Mouse (Mus musculus): ENCODE measurements around the gene Olfr1160. TPM values are rescaled to one million over a fixed set of nuclear protein-coding genes. Genes with fewer than 3 reads are reported as not detected.
"Not testable (repeated sequence)": the region's sequence is repeated elsewhere in the genome, so short reads cannot be mapped to it uniquely, and the experiment has no call there.

Gene Olfr1160
- not detected for total RNA-seq (2021)
- long read RNA-seq, experiment 1 = 0 reads
- long read RNA-seq, experiment 2 = 0 reads

DNA sequence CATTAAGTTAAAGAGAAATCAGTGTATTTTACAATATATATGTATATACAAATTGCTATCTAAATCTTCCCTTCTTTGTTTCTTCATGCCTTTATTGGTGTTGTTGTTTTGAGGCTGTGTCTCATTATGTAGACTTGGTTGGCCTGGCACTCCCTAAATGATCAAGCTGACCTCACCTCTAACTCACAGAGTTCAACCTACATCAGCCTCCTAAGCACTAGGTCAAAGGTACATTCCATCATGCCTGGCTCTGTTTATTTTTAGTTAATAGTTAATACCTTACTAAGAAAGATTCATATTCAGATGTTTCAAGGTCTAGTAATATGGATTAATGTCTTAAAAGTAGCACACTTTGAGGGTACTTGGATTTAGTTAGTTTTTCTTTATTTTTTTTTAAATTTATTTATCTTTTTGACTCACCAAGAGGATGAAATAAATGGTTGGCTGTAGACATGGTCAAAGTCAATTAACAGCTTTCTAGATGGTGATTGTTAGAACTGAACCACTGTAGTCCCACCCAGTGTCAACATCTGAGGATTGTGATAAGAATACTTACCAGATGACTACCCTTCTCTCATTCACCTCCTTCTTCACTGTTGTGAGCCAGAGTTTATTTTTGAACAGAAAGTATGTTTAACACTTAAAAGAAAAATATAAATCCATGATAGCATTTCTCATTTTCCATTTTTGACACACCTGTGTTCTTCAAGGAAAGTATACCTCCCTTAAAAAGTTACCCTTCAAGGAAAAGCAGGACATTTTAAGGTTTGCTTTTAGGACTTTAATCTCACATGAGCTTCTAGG, at the start of gene Olfr1160:
Gene Olfr1160 (minus strand): TSS at position 754 of the 804 bp plus-strand sequence.
- intact Hi-C loops (cut with DNase I) = no loop called here
- no peak for DNase-seq (ENCODE audit: low spot score in 2 of 2)

DNA sequence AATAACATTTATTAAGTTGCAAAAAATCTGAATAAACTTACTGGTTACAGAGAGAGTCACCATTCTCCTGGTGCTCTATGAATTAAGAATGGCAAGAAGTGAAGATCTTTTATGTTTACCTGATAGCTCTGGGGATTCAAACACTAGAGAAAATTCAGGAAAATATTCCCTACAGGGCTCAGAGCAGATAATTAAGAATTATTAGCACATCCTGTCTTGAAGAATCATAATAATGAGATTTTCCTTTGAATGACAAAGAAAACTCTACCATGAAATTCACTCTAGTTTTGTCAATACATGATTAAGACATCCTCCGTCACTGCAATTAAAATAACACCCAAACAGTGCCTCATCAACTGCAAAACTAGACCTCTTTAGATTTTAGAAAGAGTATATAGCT, 43.0 kb upstream of the Olfr1160 start, which contains the start of gene Olfr1162:
Gene Olfr1162 (minus strand): TSS at position 101 of the 400 bp plus-strand sequence.
- DNase-seq (ENCODE audit: low spot score in 2 of 2) = no peak
- intact Hi-C loops (cut with DNase I) = no loop called here

DNA sequence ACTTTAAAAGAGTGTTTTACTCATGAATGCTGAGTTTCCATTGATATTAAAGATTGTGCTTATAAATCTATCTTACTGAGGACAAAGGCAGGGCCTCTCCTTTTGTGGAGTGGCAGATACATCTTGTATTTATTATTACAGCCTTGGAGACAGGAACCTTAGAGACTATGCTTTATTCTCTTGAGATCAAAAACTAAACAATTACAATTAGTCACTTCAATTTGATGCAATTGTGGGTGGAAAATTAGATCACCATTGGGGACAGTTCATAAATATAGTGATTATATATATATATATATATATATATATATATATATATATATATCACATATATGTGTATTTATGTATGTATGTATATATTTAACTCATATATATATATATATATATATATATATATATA, 29.5 kb upstream of the Olfr1160 start, which contains the start of gene Olfr73:
Gene Olfr73 (minus strand): TSS at position 101 of the 400 bp plus-strand sequence.
- intact Hi-C loops (cut with DNase I) = no loop called here

DNA sequence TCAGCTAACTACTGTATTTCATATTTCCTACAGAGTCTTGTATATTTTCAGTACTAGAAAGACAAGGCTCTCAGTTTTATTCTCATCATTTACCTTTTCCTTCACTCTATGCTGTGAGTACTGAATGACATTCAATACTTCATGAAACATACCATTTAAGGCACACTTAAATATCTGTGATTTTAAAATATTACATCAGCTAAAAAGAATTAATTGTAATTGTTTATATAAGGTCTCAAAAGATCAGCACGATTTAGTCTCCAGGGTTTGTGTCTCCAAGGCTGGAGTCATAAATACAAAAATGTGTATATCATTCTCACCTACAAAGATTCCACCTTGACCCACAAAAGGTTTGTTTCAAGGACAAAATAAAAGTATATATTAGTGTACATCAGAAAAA, 14.4 kb upstream of the Olfr1160 start, which contains the start of gene Olfr1161:
Gene Olfr1161 (plus strand): TSS at position 301 of the 400 bp plus-strand sequence.
- DNase-seq (ENCODE audit: low spot score in 2 of 2); intact Hi-C loops (cut with DNase I): not testable (repeated sequence)

More for the DNA sequence above, 29.5 kb upstream of the Olfr1160 start, which contains the start of gene Olfr73:
- no peak for DNase-seq (ENCODE audit: low spot score in 2 of 2)

DNA sequence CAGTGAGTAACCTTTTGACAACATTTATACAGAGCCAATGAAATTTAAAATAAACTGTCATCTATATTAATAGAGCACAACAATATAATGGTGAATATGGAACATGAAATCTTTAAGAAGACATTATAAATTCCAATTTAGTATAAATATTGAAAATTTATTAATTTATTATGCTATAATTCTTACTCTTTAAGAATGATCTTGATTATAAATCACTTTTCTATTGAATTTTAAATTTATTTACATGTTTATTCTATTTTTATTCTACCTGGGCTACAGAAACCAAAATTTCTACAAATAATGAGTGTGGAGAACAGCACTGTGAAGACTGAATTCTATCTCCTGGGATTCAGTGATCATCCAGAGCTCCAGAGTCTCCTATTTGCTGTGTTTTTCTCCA, 18.3 kb downstream of the Olfr1160 start, which contains the start of gene Olfr1158:
Gene Olfr1158 (plus strand): TSS at position 301 of the 400 bp plus-strand sequence.
- intact Hi-C loops (cut with DNase I) = no loop called here
- DNase-seq (ENCODE audit: low spot score in 2 of 2) = no peak

DNA sequence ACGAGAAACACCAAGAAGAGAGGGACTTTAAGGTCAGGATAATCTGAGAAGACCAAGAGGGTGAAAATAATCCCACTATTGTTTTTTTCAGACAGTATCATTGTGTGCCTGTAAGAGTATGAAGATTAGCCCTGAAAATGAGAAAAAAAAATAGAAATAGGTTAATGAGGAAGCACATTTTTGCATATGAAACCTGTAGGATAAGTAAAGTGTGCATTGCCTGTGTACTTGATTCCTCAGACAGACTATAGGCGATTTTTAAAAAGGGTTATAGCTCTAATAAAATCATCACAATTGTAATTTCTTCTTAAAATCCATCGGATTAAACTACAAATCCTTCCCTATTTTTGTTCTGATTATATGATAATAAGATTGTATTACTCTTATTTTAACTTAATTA, 33.5 kb downstream of the Olfr1160 start, which contains the start of gene Olfr74:
Gene Olfr74 (minus strand): TSS at position 101 of the 400 bp plus-strand sequence.
- intact Hi-C loops (cut with DNase I) = no loop called here
- DNase-seq (ENCODE audit: low spot score in 2 of 2) = no peak

DNA sequence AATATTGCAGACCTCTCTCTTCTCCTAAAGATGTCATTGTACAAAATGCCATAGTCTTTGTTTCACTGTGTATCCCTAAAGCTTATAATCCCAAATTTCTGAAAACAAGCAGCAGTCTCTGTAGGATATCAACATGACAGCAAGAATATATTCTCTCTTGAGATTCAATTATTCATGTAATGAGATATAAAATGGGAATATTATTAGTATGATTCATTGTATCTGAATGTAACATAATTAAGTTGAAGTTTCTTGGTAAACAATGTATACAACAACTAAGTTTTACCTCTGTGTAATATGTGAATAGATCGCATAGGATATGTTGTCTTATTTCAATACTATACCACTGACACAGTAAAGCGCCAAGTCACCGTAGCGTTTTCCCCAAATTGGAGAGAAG, 39.9 kb downstream of the Olfr1160 start, which contains the start of gene Olfr1157:
Gene Olfr1157 (minus strand): TSS at position 101 of the 400 bp plus-strand sequence.
- no peak for DNase-seq (ENCODE audit: low spot score in 2 of 2)
- intact Hi-C loops (cut with DNase I) = no loop called here

DNA sequence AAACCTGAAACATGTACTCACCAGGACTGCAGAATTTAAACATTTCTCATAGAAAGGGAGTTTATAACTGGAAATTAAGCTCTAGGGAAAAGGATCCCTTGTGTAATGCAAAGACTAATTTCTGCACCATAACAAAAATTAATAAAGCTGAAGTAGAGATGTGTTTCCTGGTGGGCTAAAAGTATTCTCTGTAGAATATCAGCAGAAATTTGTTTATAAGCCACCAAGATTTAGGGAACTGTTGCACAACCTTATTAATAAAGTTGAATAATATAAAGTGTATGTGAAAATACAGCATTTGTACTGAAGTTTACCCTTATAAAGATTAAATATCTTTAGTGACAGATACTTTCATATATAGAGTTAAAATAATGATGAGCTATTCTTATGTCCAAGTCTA, 55.1 kb downstream of the Olfr1160 start, which contains the start of gene Olfr1156:
Gene Olfr1156 (minus strand): TSS at position 101 of the 400 bp plus-strand sequence.
- intact Hi-C loops (cut with DNase I) = no loop called here
- DNase-seq (ENCODE audit: low spot score in 2 of 2) = no peak

Other genes with a start within 250 kb of the Olfr1160 start
- gene Olfr152, start 228.8 kb downstream of the Olfr1160 start, total RNA-seq (2021) = not detected
- not detected for gene Olfr1143, start 207.7 kb downstream of the Olfr1160 start, total RNA-seq (2021)
- gene Olfr1145, start 198.4 kb downstream of the Olfr1160 start, total RNA-seq (2021) = not detected
- gene Olfr1148, start 177.7 kb downstream of the Olfr1160 start, total RNA-seq (2021) = not detected
- not detected for gene Olfr1150-ps1, start 164.3 kb downstream of the Olfr1160 start, total RNA-seq (2021)
- gene Olfr1151, start 152.4 kb downstream of the Olfr1160 start, total RNA-seq (2021) = not detected
- not detected for gene Olfr1152, start 141.8 kb downstream of the Olfr1160 start, total RNA-seq (2021)
- gene Olfr1153, start 113.3 kb downstream of the Olfr1160 start, total RNA-seq (2021) = not detected
- gene Olfr1154, start 103.1 kb downstream of the Olfr1160 start, total RNA-seq (2021) = not detected
- not detected for gene Olfr1155, start 63.1 kb downstream of the Olfr1160 start, total RNA-seq (2021)
- gene Olfr1156, start 55.2 kb downstream of the Olfr1160 start, total RNA-seq (2021) = not detected
- not detected for gene Olfr1157, start 40.0 kb downstream of the Olfr1160 start, total RNA-seq (2021)
- not detected for gene Olfr74, start 33.6 kb downstream of the Olfr1160 start, total RNA-seq (2021)
- not detected for gene Olfr1158, start 18.2 kb downstream of the Olfr1160 start, total RNA-seq (2021)
- not detected for gene Olfr1161, start 14.5 kb upstream of the Olfr1160 start, total RNA-seq (2021)
- gene Olfr73, start 29.4 kb upstream of the Olfr1160 start, total RNA-seq (2021) = not detected
- gene Olfr1162, start 42.9 kb upstream of the Olfr1160 start, total RNA-seq (2021) = not detected
- gene Olfr1163, start 63.6 kb upstream of the Olfr1160 start, total RNA-seq (2021) = not detected
- gene Olfr1164, start 85.7 kb upstream of the Olfr1160 start, total RNA-seq (2021) = not detected
- gene Olfr1166, start 120.0 kb upstream of the Olfr1160 start, total RNA-seq (2021) = not detected
- gene Olfr1167, start 146.9 kb upstream of the Olfr1160 start, total RNA-seq (2021) = not detected
- not detected for gene Olfr1168, start 173.6 kb upstream of the Olfr1160 start, total RNA-seq (2021)
- gene Olfr1170, start 220.1 kb upstream of the Olfr1160 start, total RNA-seq (2021) = not detected